Mouse (Mus musculus) hindbrain, embryonic 14.5 days (tissue): ENCODE measurements around the gene 1110008P14Rik. TPM values are rescaled to one million over a fixed set of nuclear protein-coding genes. Genes with fewer than 3 reads are reported as not detected.

Source experiments
- polyA plus RNA-seq: library from polyadenylated mRNA; unstranded; fragments of >200 nt; fragmentation: Nextera tagmentation; extraction: Ambion mirVana; gene quantifications from 2 replicates; pipeline ENCODE4 v1.2.1, GENCODE M21; 2014

The 1110008P14Rik gene
- polyA plus RNA-seq, 1 experiment from 2014 or later: 175 TPM

Other genes starting within 250 kb of the 1110008P14Rik start
- 105 and 119 TPM in 2 replicates for gene Prrc2b, start 230.9 kb downstream of the 1110008P14Rik start, polyA plus RNA-seq
- 26.5 and 30.8 TPM in 2 replicates for gene Pomt1, start 145.3 kb downstream of the 1110008P14Rik start, polyA plus RNA-seq
- gene Uck1, start 121.8 kb downstream of the 1110008P14Rik start, polyA plus RNA-seq: 76.0 and 86.5 TPM in 2 replicates
- gene Golga2, start 94.6 kb downstream of the 1110008P14Rik start, polyA plus RNA-seq: 26.4 and 29.6 TPM in 2 replicates
- gene Swi5, start 93.9 kb downstream of the 1110008P14Rik start, polyA plus RNA-seq: 192 and 221 TPM in 2 replicates
- gene Ciz1, start 29.6 kb downstream of the 1110008P14Rik start, polyA plus RNA-seq: 47.5 and 49.1 TPM in 2 replicates
- gene Dnm1, start 28.6 kb downstream of the 1110008P14Rik start, polyA plus RNA-seq: 123 and 132 TPM in 2 replicates
- gene Lcn2, start 6.3 kb upstream of the 1110008P14Rik start, polyA plus RNA-seq: 0.78 and 1.3 TPM in 2 replicates
- gene Ptges2, start 14.0 kb upstream of the 1110008P14Rik start, polyA plus RNA-seq: 58.1 and 58.9 TPM in 2 replicates
- 5.3 TPM in 2 replicates for gene Naif1, start 68.5 kb upstream of the 1110008P14Rik start, polyA plus RNA-seq
- 39.2 and 42.9 TPM in 2 replicates for gene Slc25a25, start 69.5 kb upstream of the 1110008P14Rik start, polyA plus RNA-seq
- 7.8 and 8.3 TPM in 2 replicates for gene Fam102a, start 153.4 kb upstream of the 1110008P14Rik start, polyA plus RNA-seq
- 132 and 141 TPM in 2 replicates for gene Dpm2, start 188.9 kb upstream of the 1110008P14Rik start, polyA plus RNA-seq
- gene Pip5kl1, start 192.9 kb upstream of the 1110008P14Rik start, polyA plus RNA-seq: 11.6 and 12.6 TPM in 2 replicates
- gene 9430097D07Rik, start 193.7 kb upstream of the 1110008P14Rik start, polyA plus RNA-seq: 0.48 and 0.81 TPM in 2 replicates
- gene St6galnac4, start 205.2 kb upstream of the 1110008P14Rik start, polyA plus RNA-seq: 32.3 and 36.8 TPM in 2 replicates
- 8.5 and 9.3 TPM in 2 replicates for gene St6galnac6, start 217.8 kb upstream of the 1110008P14Rik start, polyA plus RNA-seq
- 78.1 and 82.0 TPM in 2 replicates for gene Ak1, start 239.8 kb upstream of the 1110008P14Rik start, polyA plus RNA-seq